Mouse (Mus musculus) urinary bladder, postnatal 14 days (tissue): ENCODE results near the gene Git2.

Experiments used
- DNase-seq: peaks from one replicate; pipeline ENCODE4 v3.0.0; 2021; ENCODE audit warnings: low spot score

Gene Git2

DNA sequence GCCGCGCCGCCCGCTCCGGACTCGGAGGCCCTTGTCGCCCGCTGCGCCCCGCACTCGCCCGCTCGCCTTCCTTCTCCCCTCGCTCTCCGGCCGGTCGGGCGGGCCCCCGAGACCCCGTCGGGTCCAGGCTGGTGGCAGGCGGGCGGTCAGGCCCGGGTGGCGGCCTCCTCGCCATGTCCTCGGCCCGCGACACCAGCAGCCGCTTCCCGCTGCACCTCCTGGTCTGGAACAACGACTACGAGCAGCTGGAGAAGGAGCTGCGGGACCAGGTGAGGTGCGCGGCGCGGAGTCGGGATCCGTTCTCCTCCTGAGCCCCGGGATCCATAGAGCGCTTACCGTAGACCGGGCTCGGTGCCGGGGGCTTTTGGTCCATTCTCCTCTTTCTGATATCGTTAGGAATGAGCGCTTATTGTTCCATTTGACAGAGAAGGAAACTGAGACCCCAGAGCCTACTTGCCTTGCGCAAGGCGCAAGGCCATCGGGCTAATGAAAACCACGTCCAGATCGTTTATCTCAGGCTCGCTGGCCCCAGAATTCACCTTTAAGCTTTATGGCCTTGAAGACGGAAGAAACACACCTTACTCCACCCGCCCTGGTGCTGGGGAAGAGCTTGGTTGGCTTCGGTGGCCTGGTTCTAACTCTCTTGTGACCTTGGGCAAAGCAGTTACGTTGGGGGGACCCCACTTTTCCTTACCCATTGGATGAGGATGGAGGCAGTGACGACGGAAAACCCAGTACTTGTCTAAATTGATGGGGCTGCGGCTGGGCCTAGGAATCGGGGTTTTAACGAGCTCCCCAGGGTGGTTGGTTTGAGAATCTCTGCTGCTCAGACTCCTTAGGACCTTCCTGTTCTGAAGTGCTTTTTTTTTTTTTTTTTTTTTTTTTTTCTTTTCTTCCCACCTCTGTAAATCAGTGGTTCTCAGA is at the start of gene Git2:
Gene Git2, minus strand, starts transcription at position 462 of the 924 bp plus-strand sequence.
- DNase-seq, result peak; percentile 18

- peak; percentile 39 for DNase-seq
These were observed 48.9 kb upstream of the Git2 start for GRCm38 (mm10) chr5:114824197-114824596.

DNA sequence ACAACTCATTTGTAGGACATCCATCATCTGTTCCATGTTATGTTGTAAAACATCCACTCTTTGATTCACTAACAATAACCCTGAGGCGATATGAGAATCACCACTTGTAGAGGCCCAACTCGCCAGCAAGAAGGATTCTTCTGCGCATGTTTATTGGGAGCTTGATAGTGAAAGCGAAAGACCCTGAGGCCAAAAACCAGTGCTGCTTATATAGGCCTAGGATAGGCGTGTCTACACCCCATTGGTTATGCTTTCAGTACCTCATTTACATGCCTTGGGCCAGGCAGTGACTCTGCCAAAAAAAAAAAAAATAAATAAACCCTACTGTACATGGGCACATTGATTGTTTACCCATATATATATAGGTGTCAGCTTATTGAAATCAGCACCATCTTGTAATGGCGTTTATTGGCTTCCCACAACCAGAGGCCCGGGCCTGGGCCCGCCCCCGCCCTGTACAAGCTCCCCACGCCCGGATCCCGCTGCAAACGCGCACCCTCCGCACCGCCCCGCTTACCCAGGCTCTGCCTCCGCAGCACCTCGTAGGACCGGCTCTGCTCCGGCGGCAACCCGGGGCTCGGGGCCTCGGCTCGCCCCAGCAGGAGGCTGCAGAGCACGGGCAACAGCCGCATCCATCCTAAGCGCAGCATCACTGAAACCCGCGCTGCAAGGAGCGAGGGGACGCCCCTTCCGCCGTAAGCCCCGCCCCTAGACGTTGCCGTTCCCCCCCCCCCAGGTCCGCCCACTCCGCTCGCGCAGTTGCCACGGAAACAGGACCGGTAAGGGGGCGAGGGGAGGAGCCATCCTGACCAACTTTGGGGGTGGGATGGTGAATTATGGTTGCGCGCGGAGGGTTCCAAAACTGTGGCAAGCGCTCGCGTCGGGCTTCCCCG is 47.7 kb upstream of the Git2 start, which contains the start of gene 1500011B03Rik:
Gene 1500011B03Rik, minus strand, starts transcription at position 673 of the 893 bp plus-strand sequence.
- DNase-seq, result peak; percentile 68

DNA sequence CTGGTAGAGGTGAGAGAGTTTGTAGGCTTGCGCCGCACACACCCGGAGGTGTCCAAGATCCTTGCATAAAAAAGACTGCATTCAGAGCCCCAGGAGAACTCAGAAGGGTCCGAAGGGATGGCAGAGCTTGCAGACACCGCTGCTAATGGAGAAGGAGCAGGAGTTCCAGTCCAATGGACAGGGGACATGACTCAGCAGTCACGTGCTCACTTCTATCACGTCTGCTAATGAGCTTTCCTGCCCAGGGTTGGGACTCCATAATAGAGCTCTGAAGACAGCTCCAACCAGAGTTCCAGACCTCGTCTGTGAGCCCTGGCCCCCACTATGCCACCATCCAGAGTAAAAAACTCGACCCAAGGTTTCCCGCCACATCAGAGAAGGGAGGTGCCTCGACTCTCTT is 42.8 kb upstream of the Git2 start:
- no peak for DNase-seq

- no peak for DNase-seq
These were observed 41.3 kb upstream of the Git2 start for GRCm38 (mm10) chr5:114816599-114816998.

DNA sequence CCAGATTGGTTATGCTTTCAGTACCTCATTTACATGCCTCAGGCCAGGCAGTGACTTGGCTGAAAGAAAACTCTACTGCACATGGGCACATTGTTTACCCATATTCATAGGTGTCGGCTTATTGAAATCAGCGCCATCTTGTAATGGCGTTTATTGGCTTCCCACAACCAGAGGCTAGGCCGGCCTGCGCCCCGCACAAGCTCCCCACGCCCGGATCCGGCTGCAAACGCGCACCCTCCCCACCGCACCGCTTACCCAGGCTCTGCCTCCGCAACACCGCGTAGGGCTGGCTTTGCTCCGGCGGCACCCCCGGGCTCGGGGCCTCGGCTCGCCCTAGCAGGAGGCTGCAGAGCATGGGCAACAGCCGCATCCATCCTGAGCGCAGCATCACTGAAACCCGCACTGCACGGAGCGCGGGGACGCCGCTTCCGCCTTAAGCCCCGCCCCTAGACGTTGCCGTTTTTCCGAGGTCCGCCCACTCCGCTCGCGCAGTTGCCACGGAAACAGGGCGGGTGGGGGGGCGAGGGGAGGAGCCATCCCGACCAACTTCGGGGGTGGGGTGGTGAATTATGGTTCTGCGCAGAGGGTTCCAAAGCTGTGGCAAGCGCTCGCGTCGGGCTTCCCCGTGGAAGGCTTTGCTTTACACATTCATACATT is 38.3 kb upstream of the Git2 start:
- peak; percentile 88 for DNase-seq

- DNase-seq, result no peak
These were observed 34.5 kb upstream of the Git2 start for GRCm38 (mm10) chr5:114809826-114810225.

DNA sequence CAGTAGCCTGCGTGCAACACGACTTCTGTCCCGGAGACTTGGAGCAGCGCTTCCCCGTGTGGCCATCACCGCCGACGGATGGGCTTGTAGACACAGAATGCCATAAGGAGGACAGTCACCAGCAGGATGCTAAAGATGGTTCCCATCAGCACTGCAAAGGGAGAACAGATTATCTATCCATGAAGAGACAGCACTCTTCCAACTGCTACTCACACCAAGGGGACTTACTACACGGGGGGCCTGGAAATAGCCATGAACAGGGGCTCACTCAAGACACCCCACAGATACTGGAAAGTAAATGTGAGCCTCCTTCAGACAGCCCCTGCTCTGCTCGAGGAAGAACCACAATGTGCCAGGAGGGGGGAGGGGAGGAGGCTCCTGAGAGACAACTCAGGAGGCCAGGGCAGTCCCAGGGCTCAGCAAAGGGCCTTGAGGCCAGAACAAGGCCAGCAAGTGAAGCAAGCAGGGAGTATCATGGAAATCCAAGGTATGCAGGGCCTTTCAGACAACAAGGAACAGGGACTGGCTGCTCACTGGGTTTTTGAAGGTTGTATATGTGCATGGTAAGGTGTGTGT is 34.0 kb upstream of the Git2 start:
- no peak for DNase-seq

GRCm38 (mm10) chr5:114808385-114808784 is 33.1 kb upstream of the Git2 start:
- no peak for DNase-seq

DNA sequence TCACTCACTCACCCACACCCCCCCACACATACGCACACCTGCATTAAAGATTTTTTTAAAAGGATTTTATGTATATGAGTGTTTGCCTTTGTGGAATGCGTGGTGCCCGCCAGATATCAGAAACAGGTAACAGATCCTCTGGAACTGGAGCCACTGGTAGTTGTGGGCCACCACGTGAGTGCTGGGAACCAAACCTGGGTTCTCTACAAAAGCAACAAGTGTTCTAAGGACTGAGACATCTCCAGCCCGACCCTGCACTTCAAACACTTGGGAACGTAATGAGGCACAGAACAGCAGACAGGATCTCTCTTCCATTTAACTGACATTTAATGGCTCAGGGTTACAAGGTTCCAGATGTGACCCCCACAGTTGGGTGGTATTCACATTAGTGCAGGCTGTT is 32.6 kb upstream of the Git2 start:
- DNase-seq, result no peak

DNA sequence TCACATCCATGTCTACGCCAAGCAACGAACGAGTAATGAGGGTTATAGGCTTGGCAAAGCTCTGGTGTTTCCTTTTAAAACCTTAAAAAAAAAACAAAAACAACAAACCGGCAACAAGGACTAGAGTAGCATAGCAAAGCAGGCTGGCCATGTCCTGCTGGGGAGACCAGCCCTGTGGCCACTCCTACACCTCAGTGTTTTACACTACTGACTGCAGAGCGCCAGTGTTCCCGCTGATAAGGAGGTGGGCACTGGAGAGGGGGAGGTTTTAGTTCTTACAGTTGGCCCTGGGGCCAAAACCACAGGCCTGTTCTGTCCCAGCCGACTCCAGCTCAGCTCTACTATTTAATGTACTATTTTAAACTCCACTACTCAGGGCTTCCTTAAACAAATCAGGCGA is 32.2 kb upstream of the Git2 start:
- DNase-seq, result no peak

DNA sequence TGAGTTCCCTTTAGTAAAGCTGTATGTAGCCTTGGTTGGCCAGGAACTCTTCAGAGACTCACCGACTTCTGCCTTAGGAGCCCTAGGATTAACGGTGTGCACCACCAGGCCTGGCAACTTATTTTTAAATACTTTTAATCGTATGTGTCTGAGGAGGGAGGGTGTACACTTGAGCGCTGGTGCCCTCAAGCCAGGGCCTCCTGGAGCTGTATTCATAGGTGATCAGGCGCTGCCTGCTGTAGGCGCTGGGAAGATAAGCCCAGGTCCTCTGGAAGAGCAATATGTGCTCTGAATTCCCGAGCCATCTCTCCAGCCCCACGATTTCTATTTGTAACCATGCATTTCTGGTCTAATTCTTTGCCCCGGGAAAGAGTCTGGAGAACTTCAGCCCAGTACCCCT is 31.7 kb upstream of the Git2 start:
- no peak for DNase-seq

- no peak for DNase-seq
These were observed 31.3 kb upstream of the Git2 start for GRCm38 (mm10) chr5:114806636-114807035.

DNA sequence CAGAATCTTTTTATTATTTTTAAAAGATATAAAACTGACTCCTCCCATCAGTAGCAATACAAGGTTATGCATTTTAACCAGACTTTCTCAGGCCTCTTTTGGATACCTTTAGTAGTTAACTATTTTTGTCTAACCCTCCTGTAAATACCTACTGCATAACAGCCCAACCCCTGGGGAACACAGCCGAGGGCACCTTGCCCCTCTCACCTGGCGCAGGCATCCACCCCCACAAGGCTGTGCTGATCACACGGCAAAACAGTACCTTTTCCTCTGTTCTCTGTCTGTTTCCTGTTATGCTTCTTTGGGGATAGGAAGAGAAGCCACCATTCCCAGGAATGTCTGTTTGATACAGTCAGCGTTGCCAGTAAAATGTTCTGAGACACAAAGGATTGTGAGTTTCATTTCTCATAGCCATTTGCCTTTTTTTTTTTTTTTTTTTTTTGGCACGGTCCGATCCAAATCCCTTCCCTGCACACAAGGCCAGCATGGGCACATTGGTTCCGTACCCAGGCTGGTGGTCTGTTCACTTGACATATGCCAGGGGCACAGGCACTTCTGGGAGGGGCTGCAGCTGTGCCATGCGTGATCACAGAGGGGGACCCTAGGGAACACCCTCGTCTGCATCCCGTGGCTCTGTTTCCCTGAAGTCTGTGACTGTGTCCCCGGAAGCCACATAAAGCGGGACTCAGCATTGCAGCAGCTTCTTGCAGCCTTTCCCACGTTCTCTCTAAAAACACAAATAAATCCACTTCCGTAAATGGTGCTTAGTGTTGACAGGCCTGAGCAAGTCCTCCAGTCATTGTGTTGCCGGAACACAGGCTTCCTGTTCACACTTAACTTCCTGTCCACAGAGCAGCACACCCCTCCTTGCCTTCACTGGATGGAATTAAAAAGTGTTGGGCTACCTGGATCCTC is 30.4 kb upstream of the Git2 start:
- no peak for DNase-seq

GRCm38 (mm10) chr5:114804958-114805357 is 29.6 kb upstream of the Git2 start:
- no peak for DNase-seq

DNA sequence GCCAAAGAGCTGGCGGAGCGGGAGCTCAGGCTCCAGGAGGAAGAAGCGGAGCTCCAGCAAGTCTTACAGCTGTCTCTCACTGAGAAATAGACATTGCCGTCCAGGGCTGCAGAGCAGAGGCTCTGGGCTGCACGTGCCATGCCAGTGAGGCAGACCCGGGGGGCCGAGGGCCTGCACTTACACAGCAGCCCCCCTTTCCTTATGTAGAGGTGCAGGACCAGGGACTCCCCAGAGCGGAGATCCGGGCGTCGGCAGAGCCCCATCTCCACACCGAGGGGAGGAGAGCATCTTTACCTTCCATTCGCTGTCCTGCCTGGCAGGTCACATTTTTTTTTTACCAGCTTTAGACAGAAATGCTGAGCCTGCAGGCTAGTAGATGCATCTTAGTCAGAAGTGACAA is 29.0 kb upstream of the Git2 start:
- DNase-seq, result no peak

- DNase-seq, result no peak
These were observed 27.9 kb upstream of the Git2 start for GRCm38 (mm10) chr5:114803231-114803630.

GRCm38 (mm10) chr5:114801841-114802240 is 26.5 kb upstream of the Git2 start:
- DNase-seq, result no peak

- DNase-seq, result no peak
These were observed 25.7 kb upstream of the Git2 start for GRCm38 (mm10) chr5:114801049-114801448.

- DNase-seq, result peak; percentile 53
These were observed 24.5 kb upstream of the Git2 start for GRCm38 (mm10) chr5:114799848-114800247.

GRCm38 (mm10) chr5:114797253-114797652 is 21.9 kb upstream of the Git2 start:
- DNase-seq, result no peak
